Mouse (Mus musculus) activated CD4-positive, CD25-positive, alpha-beta regulatory T cell, adult 4 months (primary cell): ENCODE results near the gene Nup98. TPM values are rescaled to one million over a fixed set of nuclear protein-coding genes. Genes with fewer than 3 reads are reported as not detected.

ENCODE experiments used
- polyA plus RNA-seq, 2 experiments: library from polyadenylated mRNA; unstranded; fragments of 100-300 nt; shearing (Covaris generic); gene quantifications; one replicate each; pipeline ENCODE4 v1.2.1; 2017

Gene Nup98
- polyA plus RNA-seq, 2 experiments from 2014 or later = 33.8 to 33.9 TPM

Other genes with a start within 250 kb of the Nup98 start
- gene Il18bp, start 191.5 kb downstream of the Nup98 start, polyA plus RNA-seq = 1 to 10 TPM; 5.2 to 8.0 TPM
- gene Rnf121, start 144.7 kb downstream of the Nup98 start, polyA plus RNA-seq = 10 to 100 TPM; 19.5 to 20.2 TPM
- gene Xndc1, start 144.7 kb downstream of the Nup98 start, polyA plus RNA-seq = 10 to 100 TPM; 14.4 to 15.2 TPM
- under 1 TPM in 1 of 2 experiments, not detected in 1; 0.83 TPM for gene Xntrpc, start 144.5 kb downstream of the Nup98 start, polyA plus RNA-seq
- under 1 TPM; 0.27 to 0.45 TPM for gene Trpc2, start 127.1 kb downstream of the Nup98 start, polyA plus RNA-seq
- gene Art1, start 108.4 kb downstream of the Nup98 start, polyA plus RNA-seq = not detected
- gene Art5, start 100.7 kb downstream of the Nup98 start, polyA plus RNA-seq = under 1 TPM in 1 of 2 experiments, not detected in 1; 0.21 TPM
- gene Chrna10, start 93.3 kb downstream of the Nup98 start, polyA plus RNA-seq = not detected
- 10 to 100 TPM; 47.6 to 62.3 TPM for gene Pgap2, start within 50 bp of the Nup98 start, polyA plus RNA-seq
- 100 to 1,000 TPM; 179 to 195 TPM for gene Rhog, start 45.9 kb upstream of the Nup98 start, polyA plus RNA-seq
- 10 to 100 TPM; 39.4 to 46.8 TPM for gene Stim1, start 57.6 kb upstream of the Nup98 start, polyA plus RNA-seq
- 10 to 100 TPM; 82.6 to 87.8 TPM for gene Rrm1, start 231.5 kb upstream of the Nup98 start, polyA plus RNA-seq